Mouse (Mus musculus) neural tube, embryonic 14.5 days (tissue): ENCODE results near the gene Nap1l4. TPM values are rescaled to one million over a fixed set of nuclear protein-coding genes. Genes with fewer than 3 reads are reported as not detected.

Source experiments
- ATAC-seq: fragments of 200-750 bp; cut with Nextera tagmentation; 2 replicates; pipeline ENCODE4 v1.8.0; 2017; ENCODE audit warnings: low read depth, mild to moderate bottlenecking, moderate TSS enrichment, moderate library complexity
- H3K27ac ChIP-seq: fragments of 300-500 bp; sonication (generic); 2 replicates; pipeline ENCODE4 v1.5.1; 2014; ENCODE audit warnings: low read depth, mild to moderate bottlenecking, control low read depth, low read length, moderate library complexity, mixed read lengths
- H3K27me3 ChIP-seq: fragments of 300-500 bp; sonication (generic); 2 replicates; pipeline ENCODE4 v1.6.1; 2014; ENCODE audit warnings: low read length; ENCODE audit not compliant: control insufficient read depth, insufficient read depth
- H3K36me3 ChIP-seq: fragments of 300-500 bp; sonication (generic); 2 replicates; pipeline ENCODE4 v1.6.1; 2014; ENCODE audit warnings: low read length, mixed read lengths; ENCODE audit not compliant: control insufficient read depth, insufficient read depth
- H3K4me1 ChIP-seq: fragments of 300-500 bp; sonication (generic); 2 replicates; pipeline ENCODE4 v1.6.1; 2014; ENCODE audit warnings: low read length; ENCODE audit not compliant: control insufficient read depth, insufficient read depth
- H3K4me2 ChIP-seq: fragments of 300-500 bp; sonication (generic); 2 replicates; pipeline ENCODE4 v1.6.1; 2014; ENCODE audit warnings: mild to moderate bottlenecking, low read depth, low read length, control low read depth
- H3K4me3 ChIP-seq: fragments of 300-500 bp; sonication (generic); 2 replicates; pipeline ENCODE4 v1.5.1; 2014; ENCODE audit warnings: low read depth, low read length, control low read depth, mixed read lengths
- H3K9ac ChIP-seq: fragments of 300-500 bp; sonication (generic); replicated peaks from 2 replicates; pipeline ENCODE4 v1.6.1; 2014; ENCODE audit warnings: low read depth, mild to moderate bottlenecking, control low read depth, low read length, mixed read lengths
- H3K9me3 ChIP-seq: fragments of 300-500 bp; sonication (generic); 2 replicates; pipeline ENCODE4 v1.6.1; 2016; ENCODE audit warnings: low read length; ENCODE audit not compliant: control insufficient read depth
- WGBS: fragments of 180-500 bp; shearing (Covaris S2); extraction: QIAGEN DNeasy Blood & Tissue Kit; methylation state at CpG from one replicate; pipeline ENCODE4 v1.1.7; 2014; 5-methylcytosine and 5-hydroxymethylcytosine counted together
- polyA plus RNA-seq: library from polyadenylated mRNA; unstranded; fragments of >200 nt; fragmentation: Nextera tagmentation; extraction: Ambion mirVana; gene quantifications from 2 replicates; pipeline ENCODE4 v1.2.1, GENCODE M21; 2014

Gene Nap1l4
- polyA plus RNA-seq, 1 experiment from 2014 or later: 154 TPM

DNA sequence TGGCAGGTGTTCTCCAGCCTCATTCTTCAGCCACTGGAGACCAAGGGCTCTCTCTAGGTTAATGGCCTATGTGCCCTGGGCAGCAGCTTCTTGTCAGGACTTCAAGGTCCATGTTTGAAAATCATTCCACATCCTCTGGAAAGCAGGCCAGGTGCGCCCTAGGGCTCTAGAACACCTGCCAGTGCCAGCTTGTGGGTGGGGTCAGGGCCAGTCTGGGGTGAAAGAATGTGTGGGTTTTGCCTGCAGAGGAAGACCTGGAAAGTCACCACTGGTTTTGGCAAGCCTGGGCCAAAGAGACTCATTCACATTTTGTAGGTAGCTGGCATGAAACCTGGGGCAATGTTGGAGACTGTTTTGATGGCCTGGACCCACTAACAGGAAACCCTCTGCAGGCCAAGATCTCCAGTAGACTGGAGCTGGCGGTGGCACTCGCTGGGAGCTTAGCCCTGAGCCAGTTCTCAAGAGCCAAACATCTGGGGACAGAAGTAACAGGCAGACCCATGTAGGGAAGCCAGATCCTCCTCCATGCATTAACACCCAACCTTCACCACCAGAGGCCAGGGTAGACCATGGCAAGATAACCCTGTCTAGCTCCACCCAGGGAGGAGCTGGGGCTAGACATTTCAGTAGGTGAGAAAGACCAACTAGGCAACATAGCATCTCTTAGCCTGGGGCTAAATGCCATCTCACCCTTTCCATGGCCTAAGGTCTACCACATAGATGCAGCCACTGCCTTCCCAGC, 38.1 kb downstream of the Nap1l4 start:
- H3K9me3 ChIP-seq: no peaks in the 10 kb centered on the region
- no peak overlapping the region for H3K4me2 ChIP-seq
- no peak for ATAC-seq
- 94% methylated on average over 3 of the region's 3 CpGs for WGBS
- H3K27ac ChIP-seq: no peak overlapping the region
- no peak overlapping the region for H3K9ac ChIP-seq
- H3K27me3 ChIP-seq: no peaks in the 10 kb centered on the region
- H3K4me3 ChIP-seq: no peak overlapping the region
- H3K36me3 ChIP-seq: peaks cover 25% of the 10 kb centered on the region
- H3K4me1 ChIP-seq: no peaks in the 10 kb centered on the region

DNA sequence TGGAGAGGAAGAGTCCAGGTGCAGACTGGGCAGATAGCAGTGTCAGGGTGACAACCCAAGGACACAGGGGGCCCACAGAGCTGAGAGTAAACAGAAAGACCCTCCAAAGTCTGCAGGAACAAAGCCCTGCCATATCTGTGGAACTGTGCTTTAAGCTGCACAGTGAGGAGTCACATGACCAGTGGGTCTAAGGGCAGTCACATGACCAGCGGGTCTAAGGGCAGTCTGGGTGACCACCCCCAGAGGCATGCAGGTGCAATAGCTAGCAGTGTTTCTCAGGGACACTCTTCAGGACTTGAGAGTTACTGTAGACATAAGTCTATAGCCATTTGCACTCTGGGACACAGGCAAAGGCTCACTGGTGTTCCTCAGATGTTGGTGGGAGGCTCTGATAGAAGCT, 39.3 kb downstream of the Nap1l4 start:
- Histone ChIP-seq H3K27me3 (peaks cover 5% of the 10 kb centered on the region), H3K4me2 (no peak overlapping the region), H3K4me3 (no peak overlapping the region), H3K9me3 (no peaks in the 10 kb centered on the region), H3K9ac (no peak overlapping the region), H3K27ac (no peak overlapping the region), H3K4me1 (no peaks in the 10 kb centered on the region), H3K36me3 (peaks cover 18% of the 10 kb centered on the region)
- WGBS: 89% methylated on average over 1 of the region's 1 CpGs
- no peak for ATAC-seq

DNA sequence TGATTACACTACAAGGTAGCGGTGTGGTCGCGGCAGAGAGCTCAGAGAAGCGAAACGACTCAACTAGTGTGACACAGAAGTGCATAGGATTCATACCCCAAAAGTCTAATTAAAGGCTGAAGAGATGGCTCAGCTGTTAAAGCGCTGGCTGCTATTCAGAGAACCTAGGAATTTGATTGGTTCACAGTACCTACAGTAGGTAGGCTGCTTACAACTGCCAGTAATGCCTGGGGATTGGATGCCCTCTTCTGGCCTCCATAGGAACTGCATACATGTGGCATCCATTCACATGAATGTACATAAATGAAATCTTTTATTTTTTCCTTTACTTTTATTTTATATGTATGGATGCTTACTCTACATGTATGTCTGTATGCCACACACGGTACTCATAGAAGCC, 42.2 kb downstream of the Nap1l4 start:
- ATAC-seq: no peak
- no peaks in the 10 kb centered on the region for H3K36me3 ChIP-seq
- H3K27ac ChIP-seq: no peak overlapping the region
- H3K4me2 ChIP-seq: no peak overlapping the region
- peaks cover 10% of the 10 kb centered on the region for H3K4me1 ChIP-seq
- no peak overlapping the region for H3K4me3 ChIP-seq
- H3K9ac ChIP-seq: no peak overlapping the region
- 22% methylated on average over 7 of the region's 7 CpGs for WGBS
- peaks cover 20% of the 10 kb centered on the region for H3K27me3 ChIP-seq
- no peaks in the 10 kb centered on the region for H3K9me3 ChIP-seq

DNA sequence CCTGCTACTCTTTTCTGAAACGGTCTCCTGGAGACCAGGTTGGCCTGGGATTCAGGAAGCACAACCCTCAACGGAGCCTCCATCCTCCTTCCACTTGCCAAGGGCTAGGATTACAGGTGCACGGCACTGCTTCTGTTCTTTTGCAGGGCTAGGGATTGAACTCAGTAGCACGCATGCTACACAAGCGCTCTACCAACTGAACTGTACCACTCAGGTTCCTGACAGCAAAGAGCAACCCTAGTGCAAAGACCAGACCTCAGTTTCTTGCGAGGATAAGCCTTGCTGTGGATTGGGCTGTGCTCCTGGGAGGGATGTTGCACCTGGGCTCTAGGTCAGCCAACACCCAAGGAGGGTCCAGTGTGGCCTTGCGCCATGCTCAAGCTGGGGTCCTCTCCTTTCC, 42.6 kb downstream of the Nap1l4 start:
- no peak overlapping the region for H3K4me3 ChIP-seq
- no peak for ATAC-seq
- peaks cover 24% of the 10 kb centered on the region for H3K27me3 ChIP-seq
- peaks cover 12% of the 10 kb centered on the region for H3K4me1 ChIP-seq
- H3K4me2 ChIP-seq: no peak overlapping the region
- H3K36me3 ChIP-seq: no peaks in the 10 kb centered on the region
- H3K27ac ChIP-seq: no peak overlapping the region
- 67% methylated on average over 7 of the region's 7 CpGs for WGBS
- no peaks in the 10 kb centered on the region for H3K9me3 ChIP-seq
- no peak overlapping the region for H3K9ac ChIP-seq

DNA sequence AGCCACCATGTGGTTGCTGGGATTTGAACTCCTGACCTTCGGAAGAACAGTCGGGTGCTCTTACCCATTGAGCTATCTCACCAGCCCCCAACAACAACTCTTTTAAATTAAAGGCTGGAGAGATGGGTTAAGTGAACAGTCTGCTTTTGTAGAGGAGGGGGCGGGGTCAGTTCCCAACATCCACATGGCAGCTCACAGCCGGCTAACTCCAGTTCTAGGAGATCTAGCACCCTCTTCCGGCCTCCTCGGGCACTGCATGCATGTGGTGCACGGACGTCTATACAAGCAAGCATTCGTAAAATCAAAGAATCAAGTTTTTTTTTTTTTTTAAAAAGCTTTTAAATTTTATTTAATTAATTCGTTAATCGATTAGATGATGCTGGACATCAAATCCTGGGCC, 43.1 kb downstream of the Nap1l4 start:
- Histone ChIP-seq H3K36me3 (no peaks in the 10 kb centered on the region), H3K27me3 (peaks cover 28% of the 10 kb centered on the region), H3K9ac (no peak overlapping the region), H3K4me1 (peaks cover 12% of the 10 kb centered on the region), H3K4me3 (no peak overlapping the region), H3K4me2 (no peak overlapping the region), H3K9me3 (no peaks in the 10 kb centered on the region), H3K27ac (no peak overlapping the region)
- 31% methylated on average over 11 of the region's 11 CpGs for WGBS
- no peak for ATAC-seq

DNA sequence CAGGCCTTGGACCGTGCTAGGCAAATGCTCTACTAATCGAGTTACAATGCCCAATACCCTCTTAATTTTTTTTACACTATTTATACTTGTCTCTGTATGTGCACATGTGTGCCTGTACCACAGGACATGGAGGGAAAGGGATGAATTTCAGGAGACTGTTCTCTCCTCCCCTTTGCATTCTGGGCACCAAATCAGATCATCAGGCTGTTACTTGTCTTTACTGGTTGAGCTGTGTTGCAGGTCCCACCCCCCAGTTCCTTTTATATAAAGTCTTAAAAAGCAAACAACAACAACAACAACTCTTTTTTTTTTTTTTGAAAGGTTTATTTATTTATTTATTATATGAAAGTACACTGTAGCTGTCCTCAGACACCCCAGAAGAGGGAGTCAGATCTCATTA, 43.5 kb downstream of the Nap1l4 start:
- H3K9ac ChIP-seq: no peak overlapping the region
- ATAC-seq: no peak
- 91% methylated on average over 2 of the region's 2 CpGs for WGBS
- H3K4me2 ChIP-seq: no peak overlapping the region
- no peak overlapping the region for H3K4me3 ChIP-seq
- H3K4me1 ChIP-seq: peaks cover 12% of the 10 kb centered on the region
- no peaks in the 10 kb centered on the region for H3K36me3 ChIP-seq
- no peak overlapping the region for H3K27ac ChIP-seq
- no peaks in the 10 kb centered on the region for H3K9me3 ChIP-seq
- H3K27me3 ChIP-seq: peaks cover 33% of the 10 kb centered on the region

DNA sequence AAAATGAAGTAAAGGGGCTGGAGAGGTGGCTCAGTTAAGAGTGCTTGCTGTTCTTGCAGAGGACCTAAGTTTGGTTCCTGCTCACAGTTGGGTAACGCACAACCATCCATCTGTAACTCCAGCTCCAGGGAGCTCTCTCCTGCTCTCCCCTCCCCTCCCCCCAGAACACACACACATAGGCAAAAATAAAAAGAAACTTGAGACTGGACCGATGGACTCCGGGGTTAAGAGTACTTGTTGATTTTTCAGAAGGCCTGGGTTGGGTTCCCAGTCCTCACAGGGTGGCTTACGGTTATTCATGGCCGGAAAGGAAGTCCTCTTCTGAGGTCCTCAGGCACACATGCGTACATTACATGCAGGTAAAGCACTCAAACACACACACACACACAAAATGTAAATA, 45.0 kb downstream of the Nap1l4 start:
- 92% methylated on average over 6 of the region's 6 CpGs for whole genome bisulfite sequencing
- H3K4me1 ChIP-seq: peaks cover 12% of the 10 kb centered on the region
- no peak for ATAC-seq
- peaks cover 35% of the 10 kb centered on the region for H3K27me3 ChIP-seq
- H3K9ac ChIP-seq: no peak overlapping the region
- H3K9me3 ChIP-seq: no peaks in the 10 kb centered on the region
- no peak overlapping the region for H3K4me3 ChIP-seq
- no peak overlapping the region for H3K4me2 ChIP-seq
- no peaks in the 10 kb centered on the region for H3K36me3 ChIP-seq
- no peak overlapping the region for H3K27ac ChIP-seq

DNA sequence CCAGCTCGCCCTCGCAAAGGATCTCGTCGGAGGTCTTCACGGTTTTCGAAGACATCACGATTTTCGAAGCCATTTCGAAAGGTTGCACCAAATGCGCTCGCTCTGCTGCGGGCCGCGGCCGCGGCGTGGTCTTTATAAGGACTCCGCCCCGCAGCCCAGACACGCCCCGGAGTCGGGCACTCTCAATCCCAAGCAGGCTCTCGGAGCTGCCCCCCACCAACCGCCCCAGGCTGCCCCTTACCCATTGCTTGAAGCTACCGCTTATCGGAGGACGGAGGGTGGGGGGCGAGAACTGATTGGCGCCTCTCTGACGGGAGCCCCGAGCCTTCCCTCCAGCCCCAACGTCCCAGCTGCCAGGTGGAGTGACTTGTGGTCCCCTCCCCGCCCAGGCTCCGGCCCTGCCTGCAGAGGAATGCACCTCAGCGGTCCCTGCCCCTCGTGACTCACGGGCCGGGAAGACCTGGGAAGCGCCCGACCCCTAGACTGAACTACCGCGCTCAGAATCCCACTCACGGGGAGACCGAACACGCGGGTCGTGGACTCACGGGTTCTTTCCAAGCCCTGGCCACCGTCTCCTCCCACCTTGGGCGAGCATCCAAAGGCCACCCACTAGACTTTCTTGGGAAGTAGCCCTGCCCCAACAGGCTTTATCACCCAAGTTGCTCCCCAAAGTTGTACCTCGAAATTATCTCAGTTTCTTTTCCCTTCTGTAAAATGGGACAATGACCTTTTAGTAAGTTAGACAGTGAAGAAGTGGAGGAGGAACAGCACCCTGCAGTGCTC, 46.3 kb downstream of the Nap1l4 start, which contains the start of gene Phlda2:
Phlda2 (minus strand) TSS at position 733 of the 783 bp plus-strand sequence.
- no peak within 1 kb of the TSS; the same call in 1 of the 2 replicates for H3K9ac ChIP-seq
- H3K4me2 ChIP-seq: peak within 1 kb of the TSS; percentile 65
- peaks cover 12% of the 10 kb centered on the region for H3K4me1 ChIP-seq
- ATAC-seq: no peak
- H3K27ac ChIP-seq: no peak within 1 kb of the TSS
- no peaks in the 10 kb centered on the region for H3K9me3 ChIP-seq
- peak within 1 kb of the TSS; percentile 27 for H3K4me3 ChIP-seq
- 5% methylated on average over 51 of the region's 51 CpGs for WGBS
- peaks cover 35% of the 10 kb centered on the region for H3K27me3 ChIP-seq
- no peaks in the 10 kb centered on the region for H3K36me3 ChIP-seq
